Mouse (Mus musculus) urinary bladder, adult 18-20 months (tissue): ENCODE measurements around the gene Ank.
"Not testable (repeated sequence)": the region's sequence is repeated elsewhere in the genome, so short reads cannot be mapped to it uniquely, and the experiment has no call there.

Experiments
- DNase-seq, 2 experiments: peaks; one replicate each; pipeline ENCODE4 v3.0.0; 2022; ENCODE audit warnings: low spot score in 2 of 2, mixed read lengths in 2 of 2

Gene Ank

GRCm38 (mm10) chr15:27466131-27467080, at the start of gene Ank:
Gene Ank, plus strand, starts transcription at chr15:27466677.
- DNase-seq = peak; percentile 67 to 75

- DNase-seq = peak in 1 of 2 experiments; percentile 23
Measured at GRCm38 (mm10) chr15:27418566-27419331, 47.7 kb upstream of the Ank start.

- no peak for DNase-seq
Measured at GRCm38 (mm10) chr15:27421531-27421930, 44.9 kb upstream of the Ank start.

GRCm38 (mm10) chr15:27427581-27427980, 38.9 kb upstream of the Ank start:
- DNase-seq = no peak

- no peak for DNase-seq
Measured at GRCm38 (mm10) chr15:27430241-27430640, 36.2 kb upstream of the Ank start.

GRCm38 (mm10) chr15:27432851-27433615, 33.4 kb upstream of the Ank start:
- DNase-seq = no peak

- no peak for DNase-seq
Measured at GRCm38 (mm10) chr15:27435409-27435808, 31.1 kb upstream of the Ank start.

GRCm38 (mm10) chr15:27436194-27436593, 30.3 kb upstream of the Ank start:
- DNase-seq = peak in 1 of 2 experiments; percentile 4

GRCm38 (mm10) chr15:27441053-27441452, 25.4 kb upstream of the Ank start:
- no peak for DNase-seq

GRCm38 (mm10) chr15:27441529-27441928, 24.9 kb upstream of the Ank start:
- no peak for DNase-seq

- DNase-seq = no peak
Measured at GRCm38 (mm10) chr15:27441951-27442350, 24.5 kb upstream of the Ank start.

GRCm38 (mm10) chr15:27444772-27445347, 21.6 kb upstream of the Ank start:
- no peak for DNase-seq

GRCm38 (mm10) chr15:27450689-27451088, 15.8 kb upstream of the Ank start:
- DNase-seq = no peak

- no peak for DNase-seq
Measured at GRCm38 (mm10) chr15:27451760-27452159, 14.7 kb upstream of the Ank start.

- DNase-seq = no peak
Measured at GRCm38 (mm10) chr15:27452496-27452895, 14.0 kb upstream of the Ank start.

GRCm38 (mm10) chr15:27457001-27457400, 9.5 kb upstream of the Ank start:
- no peak for DNase-seq

GRCm38 (mm10) chr15:27459781-27460180, 6.7 kb upstream of the Ank start:
- DNase-seq = not testable (repeated sequence)

GRCm38 (mm10) chr15:27461336-27462245, 4.9 kb upstream of the Ank start:
- DNase-seq = no peak

- no peak for DNase-seq
Measured at GRCm38 (mm10) chr15:27463876-27464275, 2.6 kb upstream of the Ank start.

- no peak for DNase-seq
Measured at GRCm38 (mm10) chr15:27465391-27466005, 979 bp upstream of the Ank start.
